Mouse (Mus musculus): ENCODE measurements at regions not wholly inside any gene's neighbourhood (a gene's known extent, or its start where the extent isn't known, plus 50 kb on each side); places are given as distances from the start of the nearest gene placed in this dataset.

- ATAC-seq (replicated peaks; ENCODE audit: low read depth, poor library complexity, severe bottlenecking), result no peak
These were observed 941.9 kb downstream of the Stpg2 start for GRCm38 (mm10) chr3:140147158-140147933.

GRCm38 (mm10) chr3:140150530-140150951 lies 945.0 kb downstream of the Stpg2 start:
- ATAC-seq (replicated peaks; ENCODE audit: low read depth, poor library complexity, severe bottlenecking), result no peak

DNA sequence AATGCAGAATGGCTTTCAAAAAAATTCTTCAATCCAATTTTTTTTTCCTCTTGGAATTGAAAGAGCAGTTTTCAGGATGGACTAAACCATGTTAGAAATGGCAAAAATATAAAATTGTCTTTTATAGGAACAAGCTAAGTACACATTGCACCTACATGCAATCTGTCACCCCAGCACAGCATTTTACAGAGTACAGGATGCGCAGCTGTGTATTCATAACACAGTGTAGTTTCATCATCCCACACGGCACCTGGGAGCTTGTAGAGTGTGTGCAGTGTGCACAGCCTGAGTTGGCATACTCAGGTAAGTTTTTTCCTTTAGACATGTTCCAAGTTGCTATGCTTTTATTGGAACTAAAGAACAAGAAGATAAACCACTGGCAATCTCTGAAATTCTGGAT lies 974.0 kb downstream of the Stpg2 start:
- ATAC-seq (replicated peaks; ENCODE audit: low read depth, poor library complexity, severe bottlenecking), result no peak

- no peak for ATAC-seq (replicated peaks; ENCODE audit: low read depth, poor library complexity, severe bottlenecking)
These were observed 977.2 kb downstream of the Stpg2 start for GRCm38 (mm10) chr3:140182690-140183089.

DNA sequence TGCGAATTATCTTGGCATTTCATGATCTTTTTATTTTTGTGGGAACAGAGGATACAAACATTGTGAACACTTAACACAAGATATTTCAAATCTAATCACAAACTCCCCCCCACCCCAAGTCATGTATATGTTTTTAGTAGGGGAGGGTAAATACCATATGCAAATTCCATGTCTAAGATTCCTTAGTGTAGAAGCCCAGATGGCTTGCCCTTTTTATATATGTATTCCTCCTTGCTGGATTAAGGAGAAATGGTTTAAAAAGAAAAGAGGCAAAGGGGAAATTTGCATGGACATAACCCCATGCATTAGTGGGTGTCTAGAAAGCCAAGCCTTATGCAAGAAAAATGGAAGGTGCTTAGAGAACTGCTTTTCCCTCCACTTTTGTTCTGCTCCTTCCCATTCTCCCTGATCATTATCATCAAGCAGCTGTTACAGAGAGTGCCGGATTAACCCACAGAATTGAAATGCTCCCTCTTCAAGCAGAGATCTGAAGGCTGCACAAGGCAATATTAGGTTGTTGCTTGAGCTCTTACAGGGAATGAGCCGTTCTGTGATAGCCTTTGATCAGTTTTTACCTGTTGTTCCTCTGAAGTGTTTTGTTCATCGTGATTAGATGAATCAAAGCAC lies 979.5 kb downstream of the Stpg2 start:
- ATAC-seq (replicated peaks; ENCODE audit: low read depth, poor library complexity, severe bottlenecking), result no peak

DNA sequence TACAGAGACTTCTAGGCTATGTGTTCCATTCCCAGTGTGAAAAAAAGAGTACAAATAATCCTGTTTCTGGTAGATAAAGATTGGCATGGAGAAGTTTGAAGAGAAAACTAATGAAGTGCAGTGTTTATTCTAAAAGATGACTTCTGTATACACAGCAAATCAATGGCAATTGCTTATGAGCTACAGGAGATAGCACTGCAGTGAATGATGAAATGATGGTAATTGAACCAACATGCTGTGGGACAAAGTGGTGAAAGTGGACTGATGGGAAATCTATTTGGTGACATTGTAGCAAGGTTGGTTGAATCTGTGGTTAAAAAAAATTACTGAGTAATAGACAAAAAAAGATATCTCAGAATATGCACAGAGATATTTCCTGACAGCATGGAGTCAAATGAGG lies 1000.4 kb downstream of the Stpg2 start:
- no peak for ATAC-seq (replicated peaks; ENCODE audit: low read depth, poor library complexity, severe bottlenecking)

GRCm38 (mm10) chr3:140221478-140221877 lies 990.7 kb downstream of the Pdha2 start:
- ATAC-seq (replicated peaks; ENCODE audit: low read depth, poor library complexity, severe bottlenecking), result no peak

- ATAC-seq (replicated peaks; ENCODE audit: low read depth, poor library complexity, severe bottlenecking), result peak; percentile 94
These were observed 981.4 kb downstream of the Pdha2 start for GRCm38 (mm10) chr3:140230712-140231111.

- ATAC-seq (replicated peaks; ENCODE audit: low read depth, poor library complexity, severe bottlenecking), result no peak
These were observed 979.0 kb downstream of the Pdha2 start for GRCm38 (mm10) chr3:140233144-140233543.

- ATAC-seq (replicated peaks; ENCODE audit: low read depth, poor library complexity, severe bottlenecking), result 0 out of 2 replicates have a peak, but pooled peaks have one; percentile 40
These were observed 978.3 kb downstream of the Pdha2 start for GRCm38 (mm10) chr3:140233809-140234208.

- ATAC-seq (replicated peaks; ENCODE audit: low read depth, poor library complexity, severe bottlenecking), result no peak
These were observed 972.9 kb downstream of the Pdha2 start for GRCm38 (mm10) chr3:140239276-140239675.

All from common myeloid progenitor, adult 5-6 weeks (primary cell).